Mouse (Mus musculus) layer of hippocampus, postnatal 10 days (tissue): ENCODE results near the gene Gm10487. TPM values are rescaled to one million over a fixed set of nuclear protein-coding genes. Genes with fewer than 3 reads are reported as not detected.
"Not testable (repeated sequence)": the region's sequence is repeated elsewhere in the genome, so short reads cannot be mapped to it uniquely, and the experiment has no call there.

Experiments used
- DNase-seq, 2 experiments: peaks; one replicate each; pipeline ENCODE4 v3.0.0; 2021; ENCODE audit warnings: low spot score in 2 of 2
- long read RNA-seq: library from polyadenylated mRNA; stranded (forward); transcript quantifications from one replicate; pipeline ENCODE4 v2.0.0, GENCODE M21; 2023
- total RNA-seq, 2 experiments: library from RNA; stranded (reverse); gene quantifications; 2 replicates each; pipeline ENCODE4 v1.2.3; 2021

Gene Gm10487
- total RNA-seq = not detected
- long read RNA-seq = 0 reads

DNA sequence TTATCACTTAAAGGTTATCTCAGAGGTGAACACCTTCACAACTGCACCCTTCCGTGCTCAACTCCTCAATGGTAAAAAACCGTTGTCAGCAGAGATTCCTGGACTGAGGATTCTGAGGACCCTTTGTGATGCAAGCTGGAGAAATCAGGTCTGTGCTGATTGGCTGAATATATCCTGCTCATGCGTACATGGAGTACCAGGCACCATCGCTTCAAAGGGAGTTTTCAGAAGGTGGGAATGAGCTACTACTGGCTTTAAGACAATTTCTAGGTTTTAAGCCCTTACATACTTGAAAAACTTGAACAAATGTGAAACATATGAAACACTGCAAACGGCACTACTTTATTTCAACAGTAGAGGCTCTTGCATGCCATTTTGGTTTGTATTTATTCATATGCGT lies at the start of gene Gm10487:
TSS of gene Gm10487 (minus strand) at position 101 of the 400 bp plus-strand sequence.
- DNase-seq = not testable (repeated sequence)
